Mouse (Mus musculus) heart, adult 11 months (tissue): ENCODE results near the gene Tpst2.
"Not testable (repeated sequence)": the region's sequence is repeated elsewhere in the genome, so short reads cannot be mapped to it uniquely, and the experiment has no call there.

ENCODE experiments used
- DNase-seq: peaks from one replicate; pipeline ENCODE4 v3.0.0; 2022

Tpst2 gene

DNA sequence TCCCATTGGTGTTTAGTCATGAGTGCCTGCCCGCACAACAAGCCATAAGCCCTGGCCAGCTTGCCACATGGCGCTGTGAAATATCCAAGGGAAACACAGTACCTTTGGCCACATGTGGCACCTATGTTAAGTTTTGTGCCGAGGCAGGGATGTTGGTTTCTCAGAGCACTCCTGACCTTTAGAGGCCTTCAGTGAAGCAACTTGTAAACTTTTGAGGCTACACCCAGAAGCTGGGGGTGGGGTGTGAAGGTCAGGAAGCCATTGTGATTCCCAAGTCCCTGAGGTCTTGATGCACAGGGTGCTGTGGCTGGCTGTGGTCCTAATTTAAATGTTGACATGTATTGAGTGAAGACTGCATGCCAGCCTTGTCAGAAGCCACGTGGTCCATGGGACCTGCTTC, 22.9 kb downstream of the Tpst2 start:
- DNase-seq = peak; percentile 91

DNA sequence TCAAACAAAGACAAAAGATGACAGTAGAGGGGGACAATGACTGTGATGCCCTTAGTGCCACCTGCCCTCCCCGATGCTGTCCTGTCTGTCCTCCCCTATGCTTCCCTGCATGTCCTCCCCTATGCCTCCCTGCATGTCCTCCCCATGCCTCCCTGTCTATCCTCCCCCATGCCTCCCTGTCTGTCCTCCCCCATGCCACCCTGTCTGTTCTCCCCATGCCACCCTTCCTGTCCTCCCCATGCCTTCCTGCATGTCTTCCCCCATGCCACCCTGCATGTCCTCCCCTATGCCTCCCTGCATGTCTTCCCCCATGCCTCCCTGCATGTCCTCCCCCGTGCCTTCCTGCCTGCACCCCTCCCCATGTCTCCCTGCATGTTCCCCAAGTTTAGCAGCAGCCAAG, 23.6 kb downstream of the Tpst2 start:
- peak; percentile 83 for DNase-seq

GRCm38 (mm10) chr5:112300721-112301308, 24.3 kb downstream of the Tpst2 start:
- DNase-seq = peak; percentile 92

DNA sequence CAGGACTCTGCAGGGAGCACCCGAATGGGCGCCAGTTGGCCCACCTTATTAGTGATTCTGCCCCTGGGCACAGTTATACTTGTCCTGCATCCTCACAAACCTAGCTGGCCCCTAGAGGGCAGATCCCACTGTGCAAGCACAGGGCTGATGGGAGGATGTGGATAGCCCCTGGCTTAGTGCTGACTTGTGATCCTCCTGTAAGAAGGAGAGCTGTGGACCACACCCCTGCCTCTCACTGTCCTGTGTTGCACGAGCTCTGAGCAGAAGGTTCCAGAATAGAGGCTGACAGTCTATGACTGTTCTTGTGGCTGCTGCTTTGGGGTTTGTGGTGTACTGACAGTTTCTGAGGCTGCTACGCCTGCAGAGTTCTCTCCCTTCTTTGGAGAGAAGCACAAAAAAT, 25.2 kb downstream of the Tpst2 start:
- DNase-seq = peak; percentile 91

- no peak for DNase-seq
Observed at GRCm38 (mm10) chr5:112302310-112302709, 25.8 kb downstream of the Tpst2 start.

GRCm38 (mm10) chr5:112305842-112306241, 29.4 kb downstream of the Tpst2 start:
- no peak for DNase-seq

- no peak for DNase-seq
Observed at GRCm38 (mm10) chr5:112313222-112313885, 36.9 kb downstream of the Tpst2 start.

DNA sequence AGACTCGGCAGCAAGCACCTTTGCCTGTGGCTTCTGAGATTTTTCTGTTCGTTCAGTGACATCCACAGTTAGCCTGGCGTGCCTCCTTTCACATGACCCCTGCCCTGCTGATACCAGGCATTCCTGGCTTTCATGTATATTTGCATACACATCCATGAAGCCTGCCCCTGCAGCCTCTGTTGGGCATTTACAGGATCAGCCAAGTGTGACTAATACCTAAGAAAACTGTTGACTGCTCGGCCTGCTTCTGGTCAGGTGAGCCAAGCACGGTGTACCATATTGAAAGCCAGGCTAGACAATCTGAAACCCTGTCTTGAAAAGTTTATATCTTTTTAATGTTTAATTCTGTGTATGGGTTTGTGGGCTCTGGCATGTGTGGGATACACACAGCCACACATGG, 40.0 kb downstream of the Tpst2 start:
- DNase-seq = no peak

DNA sequence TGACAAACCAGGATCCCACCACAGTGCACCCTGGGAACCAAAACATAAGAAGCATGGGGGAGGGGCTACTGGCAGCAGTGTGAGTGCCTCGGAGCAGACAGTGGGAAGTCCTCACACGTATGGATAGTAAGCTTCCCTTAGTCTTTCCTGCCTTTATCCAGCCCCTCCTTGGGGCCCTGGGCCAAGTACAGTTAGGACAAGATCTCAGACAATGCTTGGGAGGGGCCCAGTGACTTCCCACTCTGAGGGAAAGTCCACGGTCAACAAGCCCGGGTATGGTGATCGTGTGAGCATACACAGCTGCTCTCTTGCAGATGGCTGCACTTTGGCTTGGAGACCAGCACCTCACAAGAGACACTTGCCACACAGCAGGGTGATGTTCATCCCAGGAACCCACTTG, 40.8 kb downstream of the Tpst2 start:
- peak; percentile 98 for DNase-seq

- not testable (repeated sequence) for DNase-seq
Observed at GRCm38 (mm10) chr5:112319343-112319742, 42.9 kb downstream of the Tpst2 start.

- DNase-seq = no peak
Observed at GRCm38 (mm10) chr5:112320379-112320778, 43.9 kb downstream of the Tpst2 start.

DNA sequence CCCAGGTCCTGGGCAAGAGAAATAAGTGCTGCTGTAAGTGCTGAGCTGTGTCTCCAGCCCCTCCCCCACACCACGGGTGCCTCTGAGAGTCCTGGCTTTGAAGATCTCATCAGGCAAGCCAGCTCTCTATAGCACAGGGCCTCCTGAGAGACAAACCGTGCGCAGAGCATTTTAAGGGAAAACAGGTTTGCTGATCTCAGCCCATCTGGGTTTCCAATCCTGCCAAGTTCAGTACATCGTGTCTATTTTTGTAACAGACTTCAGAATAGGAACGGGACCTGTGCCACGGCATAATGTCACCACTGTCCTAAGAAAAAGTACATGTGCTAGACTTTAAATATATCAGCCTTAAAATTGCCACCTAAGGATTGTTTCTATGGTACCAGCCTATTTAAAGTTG, 44.4 kb downstream of the Tpst2 start:
- no peak for DNase-seq

DNA sequence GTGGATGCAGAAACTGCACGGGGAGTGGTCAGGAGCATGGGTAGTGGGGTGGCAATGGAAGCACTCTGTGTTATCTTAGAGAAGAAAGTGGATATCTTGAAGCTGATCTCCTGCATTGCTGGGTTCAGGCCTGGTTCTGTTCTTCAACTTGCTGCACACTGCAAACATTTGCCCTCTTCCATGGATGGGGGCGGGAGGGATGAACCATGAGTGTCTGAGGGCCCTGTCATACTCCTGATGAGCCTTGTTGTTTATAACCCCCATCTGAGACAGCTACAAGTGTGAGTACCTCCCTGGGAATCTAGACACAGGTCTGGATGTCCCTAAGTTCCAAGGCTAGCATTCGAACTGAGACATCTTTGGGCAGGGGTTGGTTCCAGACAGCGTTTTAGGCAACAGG, 44.9 kb downstream of the Tpst2 start:
- no peak for DNase-seq

DNA sequence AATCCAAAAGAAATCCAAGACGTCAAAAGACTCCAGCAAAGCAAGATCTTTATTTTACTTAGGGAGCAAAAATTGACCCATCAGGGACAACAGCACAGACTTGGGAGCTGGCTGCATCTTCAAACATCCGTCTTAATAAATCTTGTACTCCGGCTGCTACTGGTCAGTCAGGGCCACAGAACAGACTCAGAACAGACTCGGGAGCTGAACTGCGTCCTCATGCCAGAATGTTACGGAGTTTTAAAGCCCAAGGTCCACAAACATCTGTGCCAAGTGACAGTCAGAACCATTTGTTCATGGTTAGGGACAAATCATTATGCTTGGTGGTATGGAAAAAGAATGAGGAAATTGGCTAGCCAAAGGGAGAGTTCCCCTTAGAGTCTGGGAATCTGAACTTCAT, 46.8 kb downstream of the Tpst2 start:
- DNase-seq = no peak

GRCm38 (mm10) chr5:112324637-112325545, 48.4 kb downstream of the Tpst2 start:
- peak; percentile 97 for DNase-seq

DNA sequence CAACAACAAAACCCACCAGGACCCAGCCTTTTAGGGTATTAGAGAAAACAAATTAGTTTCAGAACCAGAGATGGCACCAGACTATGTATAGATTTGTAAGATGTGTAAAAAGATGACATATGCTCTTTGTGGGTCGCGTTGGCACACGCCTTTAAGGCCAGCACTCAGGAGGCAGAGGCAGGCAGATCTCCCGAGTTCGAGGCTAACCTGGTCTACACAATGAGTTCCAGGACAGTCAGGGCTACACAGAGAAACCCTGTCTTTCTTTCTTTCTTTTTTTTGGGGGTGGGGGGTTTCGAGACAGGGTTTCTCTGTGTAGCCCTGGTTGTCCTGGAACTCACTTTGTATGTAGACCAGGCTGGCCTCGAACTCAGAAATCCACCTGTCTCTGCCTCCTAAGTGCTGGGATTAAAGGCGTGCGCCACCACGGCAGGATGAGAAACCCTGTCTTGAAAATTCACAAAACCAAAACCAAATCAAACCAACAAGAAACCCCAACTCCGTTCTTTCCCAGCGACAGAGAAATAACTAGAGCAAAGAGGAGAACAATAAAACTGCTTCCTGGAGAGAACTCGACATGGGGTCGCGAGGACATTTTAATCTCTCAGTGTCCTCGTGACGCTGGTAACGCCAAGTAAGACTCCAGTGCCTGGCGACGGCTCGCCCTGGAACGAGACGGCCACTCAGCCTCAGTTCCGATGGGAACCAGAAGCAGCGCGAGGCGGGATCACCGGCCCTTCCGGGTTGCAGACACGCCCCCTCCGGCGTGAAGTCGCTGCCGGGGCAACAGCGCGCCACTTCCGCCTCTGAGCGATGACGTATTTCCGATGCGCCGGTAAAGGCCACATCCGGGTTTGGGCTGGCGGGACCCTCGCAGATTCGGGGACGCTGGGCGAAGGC, 49.3 kb downstream of the Tpst2 start, which contains the start of gene Tfip11:
Gene Tfip11 (plus strand): TSS at position 813 of the 900 bp plus-strand sequence.
- peak; percentile 99 for DNase-seq

DNA sequence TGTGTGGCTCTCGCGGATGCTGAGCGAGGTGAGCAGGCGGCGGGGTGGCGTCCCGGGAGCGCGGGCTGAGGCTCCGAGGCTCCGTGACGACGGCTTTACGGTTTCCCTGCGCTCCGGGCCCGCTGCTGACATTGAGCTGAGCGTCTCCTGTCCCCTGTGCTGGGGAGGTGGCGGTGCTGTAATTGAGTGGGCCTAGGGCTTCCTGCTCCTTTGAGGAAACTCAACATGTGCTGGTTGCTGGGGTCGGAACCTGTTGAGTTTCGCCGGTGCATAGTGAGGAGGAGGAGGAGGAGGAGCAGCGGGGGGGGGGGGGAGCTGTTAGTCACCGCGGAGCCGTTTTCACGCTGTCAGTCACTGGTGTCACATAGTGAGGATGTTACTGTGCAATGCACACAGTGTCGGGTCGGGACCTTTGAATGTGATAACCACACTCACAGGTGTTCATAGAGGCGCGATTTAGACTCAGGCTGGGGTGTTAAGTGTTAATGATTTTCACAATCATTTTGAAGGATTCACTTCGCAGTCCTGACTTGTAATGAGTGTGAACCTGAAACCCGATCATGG, 50.0 kb downstream of the Tpst2 start:
- no peak for DNase-seq

DNA sequence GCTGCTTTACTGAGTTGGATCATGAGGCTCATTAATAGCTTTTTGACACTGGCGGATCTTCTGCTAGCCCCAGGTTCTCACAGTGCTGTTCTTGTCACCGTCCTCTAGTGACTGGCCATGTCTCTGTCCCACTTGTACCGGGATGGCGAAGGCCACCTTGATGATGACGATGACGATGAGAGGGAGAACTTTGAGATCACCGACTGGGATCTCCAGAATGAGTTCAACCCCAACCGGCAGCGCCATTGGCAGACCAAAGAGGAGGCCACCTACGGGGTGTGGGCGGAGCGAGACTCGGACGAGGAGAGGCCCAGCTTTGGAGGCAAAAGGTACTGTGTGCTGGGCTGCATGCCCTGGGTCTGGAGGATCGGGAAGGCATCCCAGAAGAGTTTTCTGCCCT, 51.4 kb downstream of the Tpst2 start:
- DNase-seq = peak; percentile 90

- no peak for DNase-seq
Observed at GRCm38 (mm10) chr5:112329805-112330564, 53.5 kb downstream of the Tpst2 start.

DNA sequence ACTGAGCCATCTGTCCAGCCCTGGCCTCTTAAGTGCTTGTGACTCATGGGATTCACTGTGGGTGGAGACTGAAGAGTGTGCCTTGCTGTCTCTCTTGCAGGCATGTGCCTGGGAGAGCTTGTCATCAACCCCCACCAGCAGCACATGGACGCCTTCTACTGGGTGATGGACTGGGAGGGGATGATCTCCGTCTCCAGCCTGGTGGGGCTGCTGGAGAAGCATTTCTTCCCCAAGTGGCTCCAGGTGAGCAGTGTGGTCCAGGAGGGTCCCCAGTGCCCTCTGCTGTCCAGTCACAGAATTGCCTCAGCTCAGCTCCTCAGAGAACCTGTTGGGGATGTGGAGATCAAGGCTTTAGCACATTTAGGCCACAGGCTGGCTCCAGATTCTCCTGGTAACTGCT, 59.0 kb downstream of the Tpst2 start:
- DNase-seq = peak; percentile 93

DNA sequence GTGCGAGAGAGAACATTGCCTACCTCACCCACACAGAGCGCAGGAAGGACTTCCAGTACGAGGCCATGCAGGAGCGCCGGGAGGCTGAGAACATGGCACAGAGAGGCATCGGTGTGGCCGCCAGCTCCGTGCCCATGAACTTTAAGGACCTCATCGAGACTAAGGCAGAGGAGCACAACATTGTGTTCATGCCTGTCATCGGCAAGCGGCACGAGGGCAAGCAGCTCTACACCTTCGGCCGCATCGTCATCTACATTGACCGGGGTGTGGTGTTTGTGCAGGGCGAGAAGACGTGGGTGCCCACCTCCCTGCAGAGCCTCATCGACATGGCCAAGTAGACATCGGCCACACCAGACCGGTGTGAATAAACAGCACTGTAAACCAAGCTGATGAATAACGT, 60.5 kb downstream of the Tpst2 start:
- DNase-seq = peak; percentile 90

DNA sequence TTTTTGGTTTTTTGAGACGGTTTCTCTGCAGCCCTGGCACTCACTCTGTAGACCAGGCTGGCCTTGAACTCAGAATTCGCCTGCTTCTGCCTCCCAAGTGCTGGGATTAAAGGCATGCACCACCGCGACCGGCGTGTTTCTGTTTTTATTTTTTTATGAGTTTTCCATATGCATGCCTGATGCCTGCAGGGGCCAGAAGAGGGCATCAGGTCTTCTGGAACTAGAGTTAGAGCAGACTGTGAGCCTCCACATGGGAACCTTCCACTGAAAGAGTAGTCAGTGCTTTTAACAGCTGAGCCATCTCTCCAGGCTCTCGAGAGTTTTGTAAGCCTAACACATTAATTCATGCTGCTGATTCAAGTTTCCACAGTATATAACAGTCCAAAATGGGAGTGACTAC, 62.7 kb downstream of the Tpst2 start:
- no peak for DNase-seq
